Mouse (Mus musculus): Measurements from ENCODE around the gene Odf3l2.

GRCm38 (mm10) chr10:79645711-79646110 lies at the start of gene Odf3l2:
- no peak for TF ChIP-seq CTCF (IDR thresholded peaks at IDR 0.05; ENCODE audit: low read depth, low read length)
- TF ChIP-seq POLR2A (IDR thresholded peaks at IDR 0.05; ENCODE audit: insufficient read depth, low read length), result no peak

All from ES-Bruce4 (cell line).